Mouse (Mus musculus): Measurements from ENCODE around the gene Dpt. TPM values are rescaled to one million over a fixed set of nuclear protein-coding genes. Genes with fewer than 3 reads are reported as not detected.
A peak's percentile ranks its signal among the peaks of the same experiment; 100 is the strongest.
"Not testable (repeated sequence)": the region's sequence is repeated elsewhere in the genome, so short reads cannot be mapped to it uniquely, and the experiment has no call there.

Gene Dpt
- under 1 TPM in 3 of 4 experiments, not detected in 1; 0.18 to 0.42 (median 0.21) TPM for total RNA-seq (2022)

DNA sequence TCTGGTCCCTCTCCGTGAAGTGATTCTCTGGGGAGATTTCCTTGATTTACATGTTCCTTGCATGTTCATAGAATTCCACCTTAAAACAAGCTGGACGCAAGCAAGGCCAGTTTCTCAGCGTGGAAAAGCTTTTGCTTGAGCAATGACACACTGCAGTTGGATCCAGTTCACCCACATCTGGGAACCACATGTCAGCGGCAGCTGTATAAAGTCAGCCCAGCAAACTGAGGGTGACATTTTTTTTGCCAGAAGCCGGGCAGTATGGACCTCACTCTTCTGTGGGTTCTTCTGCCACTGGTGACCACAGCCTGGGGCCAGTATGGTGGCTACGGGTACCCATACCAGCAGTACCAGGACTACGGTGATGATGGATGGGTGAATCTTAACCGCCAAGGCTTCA lies at the start of gene Dpt:
TSS of gene Dpt (plus strand) at position 174 of the 400 bp plus-strand sequence.
- DNase-seq (ENCODE audit: low spot score in 2 of 2): no peak

DNA sequence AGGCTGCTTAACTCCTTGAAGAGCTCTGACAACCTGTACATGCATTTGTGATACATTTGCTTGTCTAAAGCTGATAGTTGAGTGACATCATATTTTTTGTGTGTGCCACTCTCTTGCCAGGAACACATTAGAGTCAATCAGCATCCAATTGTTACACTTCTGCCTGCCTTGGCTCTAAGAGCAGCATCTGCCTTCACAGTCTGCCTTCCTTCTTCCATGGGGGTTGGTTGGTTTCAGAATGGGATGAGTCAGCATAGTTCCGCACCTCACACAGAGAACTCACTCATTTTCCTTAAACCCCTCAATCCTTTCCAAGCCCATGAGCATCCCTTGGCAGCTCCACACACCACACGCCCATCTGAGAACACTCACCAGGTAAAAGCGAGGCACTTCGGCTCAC lies 42.7 kb upstream of the Dpt start:
- DNase-seq (ENCODE audit: low spot score in 2 of 2): peak in 1 of 2 experiments; percentile 27

GRCm38 (mm10) chr1:164755671-164756070 lies 40.8 kb upstream of the Dpt start:
- no peak for DNase-seq (ENCODE audit: low spot score in 2 of 2)

- DNase-seq (ENCODE audit: low spot score in 2 of 2): no peak
Observed at GRCm38 (mm10) chr1:164756951-164757350, 39.5 kb upstream of the Dpt start.

DNA sequence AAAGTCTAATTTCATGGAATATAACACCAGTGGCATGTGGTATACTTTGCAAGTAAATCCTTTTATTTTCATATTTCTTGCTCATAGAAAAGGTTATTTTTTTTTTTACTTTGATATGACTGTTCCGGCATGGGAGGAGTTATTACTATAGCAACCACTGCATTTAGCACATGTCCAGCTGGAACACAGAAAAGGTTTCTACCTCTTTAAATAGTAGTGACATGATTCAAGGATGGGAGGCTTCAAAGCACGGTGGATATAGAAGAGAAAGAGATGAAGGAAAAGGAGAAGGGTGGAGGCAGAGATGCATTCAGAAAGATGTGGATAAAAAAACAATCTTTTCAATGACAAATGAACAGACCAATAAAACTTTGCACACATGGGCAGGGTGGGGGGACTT lies 38.0 kb upstream of the Dpt start:
- DNase-seq (ENCODE audit: low spot score in 2 of 2): no peak

DNA sequence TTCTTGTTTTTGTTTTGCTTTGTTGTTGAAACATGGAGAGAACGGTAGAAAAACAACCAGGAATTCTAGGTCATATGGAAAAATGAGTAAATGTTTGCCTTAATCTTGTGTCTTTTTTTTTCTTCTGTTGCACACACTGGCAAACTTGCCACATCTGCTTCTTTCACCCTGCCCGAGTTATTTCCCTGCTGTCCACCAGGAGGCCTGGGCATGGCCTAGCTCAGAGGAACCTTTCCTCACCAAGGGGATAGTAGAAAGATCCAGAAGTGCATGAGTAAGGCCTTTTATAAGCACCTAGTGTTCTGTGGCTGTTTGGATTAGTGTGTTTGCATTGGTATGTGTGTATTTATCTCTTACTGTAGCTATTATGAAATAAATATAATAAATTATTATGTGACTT lies 34.2 kb upstream of the Dpt start:
- DNase-seq (ENCODE audit: low spot score in 2 of 2): no peak

GRCm38 (mm10) chr1:164766646-164767045 lies 29.8 kb upstream of the Dpt start:
- no peak for DNase-seq (ENCODE audit: low spot score in 2 of 2)

DNA sequence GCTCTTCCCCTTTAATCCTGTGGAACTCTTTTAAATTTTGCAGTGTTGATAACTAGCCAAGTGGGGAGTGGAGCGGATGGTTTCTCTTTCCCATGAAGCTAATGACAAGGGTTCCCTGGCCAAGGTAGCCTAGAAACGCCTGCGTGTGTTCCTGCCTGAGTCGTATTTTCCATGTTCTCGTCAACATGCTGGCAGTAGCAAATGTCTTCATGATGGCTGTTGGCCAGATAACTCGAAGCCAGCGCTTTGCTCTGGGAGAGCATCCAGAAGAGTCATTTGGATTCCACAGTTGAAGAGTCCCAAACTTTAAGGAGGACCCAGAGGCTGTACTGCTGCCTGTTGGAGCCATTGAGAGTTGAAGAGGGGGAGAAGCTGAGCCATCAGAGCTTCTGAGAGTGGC lies 25.8 kb upstream of the Dpt start:
- DNase-seq (ENCODE audit: low spot score in 2 of 2): peak in 1 of 2 experiments; percentile 63

- DNase-seq (ENCODE audit: low spot score in 2 of 2): no peak
Observed at GRCm38 (mm10) chr1:164780851-164781510, 15.5 kb upstream of the Dpt start.

GRCm38 (mm10) chr1:164786165-164786564 lies 10.3 kb upstream of the Dpt start:
- no peak for DNase-seq (ENCODE audit: low spot score in 2 of 2)

DNA sequence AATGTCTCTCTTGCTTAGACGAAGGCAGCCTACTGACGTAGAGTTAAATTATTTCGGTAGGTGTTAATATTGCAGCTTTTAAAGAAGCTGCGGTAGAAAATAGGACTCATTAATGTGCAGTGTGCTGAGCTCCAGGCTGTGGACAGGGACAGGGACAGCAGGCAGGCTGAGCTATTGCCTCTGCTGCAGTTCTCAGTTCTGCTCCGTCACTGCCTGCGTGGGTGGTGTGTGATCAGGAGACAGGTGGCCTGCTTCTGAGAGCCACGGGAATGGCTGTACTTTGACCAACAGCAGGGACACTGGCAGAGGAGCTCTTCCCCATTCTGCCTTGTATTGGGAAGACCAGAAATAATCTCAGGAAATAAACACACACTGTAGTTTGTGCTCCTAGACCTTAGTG lies 8.7 kb upstream of the Dpt start:
- DNase-seq (ENCODE audit: low spot score in 2 of 2): peak; percentile 45 to 93

DNA sequence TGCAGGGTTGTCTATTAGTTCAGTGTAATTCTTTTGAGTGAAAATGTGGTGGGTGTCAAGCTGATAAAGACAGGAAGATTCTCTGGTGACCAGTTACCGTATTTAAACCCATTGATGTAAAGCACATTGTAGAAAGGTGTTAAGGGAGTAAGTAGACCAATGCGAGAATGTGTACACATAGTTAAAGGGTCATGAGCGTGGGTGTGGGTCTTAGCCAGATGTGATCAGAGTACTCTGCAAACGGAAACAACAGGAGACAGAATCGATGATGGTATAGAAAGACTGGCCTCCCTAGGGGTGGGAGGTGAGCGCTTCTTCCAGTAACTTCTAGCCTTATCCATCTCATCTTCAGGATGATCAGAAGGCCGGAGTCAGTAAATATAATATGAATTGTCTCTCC lies 8.2 kb upstream of the Dpt start:
- no peak for DNase-seq (ENCODE audit: low spot score in 2 of 2)

GRCm38 (mm10) chr1:164790296-164790695 lies 6.1 kb upstream of the Dpt start:
- DNase-seq (ENCODE audit: low spot score in 2 of 2): not testable (repeated sequence)

- no peak for DNase-seq (ENCODE audit: low spot score in 2 of 2)
Observed at GRCm38 (mm10) chr1:164793049-164793448, 3.4 kb upstream of the Dpt start.

GRCm38 (mm10) chr1:164797746-164798285 lies 1.4 kb downstream of the Dpt start:
- no peak for DNase-seq (ENCODE audit: low spot score in 2 of 2)

DNA sequence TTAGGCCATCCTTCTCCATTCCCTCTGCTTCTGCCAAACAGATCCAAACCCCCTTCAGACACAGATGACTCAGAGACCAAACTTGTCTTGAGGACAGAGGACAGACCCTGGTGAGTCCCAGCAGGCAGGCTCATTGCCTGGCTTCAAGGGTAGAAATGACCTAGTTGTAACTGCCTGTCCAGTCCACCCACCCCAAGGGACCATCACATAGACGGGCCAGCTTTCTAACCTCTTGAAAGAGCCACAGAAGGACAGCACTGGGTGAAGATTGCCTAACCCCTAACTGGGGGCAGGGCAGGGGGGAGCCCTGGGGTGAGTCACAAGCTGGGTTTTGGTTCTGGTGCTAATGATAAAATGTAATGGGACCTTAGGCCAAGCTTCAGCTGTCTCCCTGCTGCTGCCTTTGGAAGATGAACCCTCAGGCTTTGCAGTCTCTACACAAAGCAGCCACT lies 2.1 kb downstream of the Dpt start:
- DNase-seq (ENCODE audit: low spot score in 2 of 2): no peak

DNA sequence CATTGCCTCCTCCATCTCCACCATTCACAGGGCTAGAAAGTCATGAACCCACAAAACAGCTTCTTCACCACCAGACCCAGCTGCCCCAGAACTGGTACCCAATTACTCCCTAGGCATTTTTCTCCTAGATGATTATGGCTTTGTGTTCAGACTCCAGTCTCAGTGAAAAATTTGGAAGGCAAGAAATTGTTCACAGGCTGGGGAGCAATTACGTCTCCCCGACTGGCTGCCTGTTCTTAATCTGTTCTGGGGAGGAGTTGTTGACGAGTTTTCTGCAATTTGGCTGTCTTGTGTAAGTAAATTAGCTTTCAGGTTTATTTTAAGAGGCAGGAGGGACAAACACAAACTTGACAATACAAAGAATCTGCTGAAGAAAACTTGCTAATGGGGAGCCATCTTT lies 2.7 kb downstream of the Dpt start:
- no peak for DNase-seq (ENCODE audit: low spot score in 2 of 2)

- no peak for DNase-seq (ENCODE audit: low spot score in 2 of 2)
Observed at GRCm38 (mm10) chr1:164804277-164804676, 7.8 kb downstream of the Dpt start.

- DNase-seq (ENCODE audit: low spot score in 2 of 2): no peak
Observed at GRCm38 (mm10) chr1:164804751-164805435, 8.4 kb downstream of the Dpt start.

DNA sequence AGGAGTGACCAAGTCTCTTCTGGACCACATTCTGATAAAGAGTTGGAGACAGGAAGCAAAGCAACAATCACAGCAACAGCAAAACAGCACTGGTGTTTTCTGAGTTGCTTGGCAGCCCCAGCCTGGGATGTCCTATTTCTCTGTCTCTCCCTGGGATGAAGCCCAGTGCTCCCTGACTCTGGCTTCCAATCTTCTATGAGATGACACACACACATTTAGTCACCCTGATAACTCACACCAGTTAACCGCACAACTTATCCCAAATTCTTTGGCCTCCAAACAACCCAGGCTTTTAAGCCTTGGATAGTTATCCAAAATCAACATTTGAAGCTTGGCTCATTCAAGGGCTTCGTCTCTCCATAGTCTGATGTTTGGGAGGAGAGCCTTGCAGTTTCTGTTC lies 12.9 kb downstream of the Dpt start:
- DNase-seq (ENCODE audit: low spot score in 2 of 2): no peak

- DNase-seq (ENCODE audit: low spot score in 2 of 2): no peak
Observed at GRCm38 (mm10) chr1:164811296-164811695, 14.9 kb downstream of the Dpt start.

- DNase-seq (ENCODE audit: low spot score in 2 of 2): no peak
Observed at GRCm38 (mm10) chr1:164814243-164814642, 17.8 kb downstream of the Dpt start.

DNA sequence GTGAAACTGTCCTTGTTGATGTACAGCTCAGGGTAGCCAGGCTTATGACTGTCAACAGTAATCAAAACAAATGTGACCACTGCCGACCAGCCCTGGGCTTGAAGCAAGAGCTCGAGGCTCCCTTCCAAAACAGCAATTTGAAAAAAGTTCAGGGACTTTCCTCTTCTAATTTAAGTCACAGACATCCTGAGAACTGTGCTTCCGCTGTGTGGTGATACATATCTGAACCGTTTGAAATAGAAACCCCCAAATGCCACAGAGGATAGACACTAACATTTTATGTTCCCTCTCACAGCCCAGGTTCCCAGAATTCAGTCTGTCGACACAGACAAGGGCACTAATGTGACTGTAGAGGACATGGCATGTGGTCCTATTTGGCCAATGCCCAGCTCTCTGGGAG lies 18.9 kb downstream of the Dpt start:
- DNase-seq (ENCODE audit: low spot score in 2 of 2): no peak

All from left cerebral cortex, adult 8-10 months (tissue).